Mouse (Mus musculus) bone marrow, adult 2 months (tissue): ENCODE results near the gene Yif1a.

Experiments
- CTCF ChIP-seq: fragments of 200-500 bp; IDR thresholded peaks from 2 replicates; pipeline ENCODE4 v1.5.1; 2011; ENCODE audit warnings: low read length, control low read depth; ENCODE audit not compliant: control insufficient read depth, insufficient read depth
- POLR2A ChIP-seq: fragments of 200-500 bp; IDR thresholded peaks from 2 replicates; pipeline ENCODE4 v1.6.1; 2011; ENCODE audit warnings: low read depth, mild to moderate bottlenecking, control low read depth, low read length, borderline replicate concordance; ENCODE audit not compliant: control insufficient read depth

DNA sequence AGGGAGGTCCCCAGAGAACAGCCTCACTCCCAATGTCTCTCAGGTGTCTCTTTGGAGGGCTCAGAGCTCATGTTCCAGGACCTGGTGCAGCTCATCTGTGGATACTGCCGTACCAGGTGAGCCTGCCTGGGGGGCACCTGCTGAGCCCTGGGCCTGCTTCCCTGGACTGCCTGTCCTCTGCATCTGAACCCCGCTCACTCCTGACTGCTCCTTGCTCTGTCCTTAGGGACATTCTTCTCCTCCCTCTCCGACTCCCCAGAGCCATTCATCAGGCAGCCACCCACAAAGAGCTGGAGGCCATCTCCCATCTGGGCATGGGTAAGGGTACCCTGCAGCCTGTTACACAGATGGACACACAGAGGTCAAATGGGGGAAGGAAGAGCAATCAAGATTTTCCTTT is 36.8 kb upstream of the Yif1a start:
- no peak for TF ChIP-seq CTCF
- no peak for TF ChIP-seq POLR2A
